Mouse (Mus musculus): ENCODE measurements at regions not wholly inside any gene's neighbourhood (a gene's known extent, or its start where the extent isn't known, plus 50 kb on each side); places are given as distances from the start of the nearest gene placed in this dataset.

- H3K4me1 ChIP-seq (ENCODE audit: control insufficient read depth, low read depth, low read length) = no peaks in the 10 kb centered on the region
- H3K27ac ChIP-seq (ENCODE audit: low read length) = no peak overlapping the region
- ATAC-seq (ENCODE audit: low read depth) = no peak
- H3K4me3 ChIP-seq (ENCODE audit: low read depth, low read length) = no peak overlapping the region
- no peak overlapping the region for H3K9ac ChIP-seq (ENCODE audit: low read depth, low read length)
- H3K4me2 ChIP-seq (ENCODE audit: low read depth, low read length) = no peak overlapping the region
- no peaks in the 10 kb centered on the region for H3K9me3 ChIP-seq (replicated peaks; ENCODE audit: control insufficient read depth, low read length)
- H3K36me3 ChIP-seq (ENCODE audit: control insufficient read depth, insufficient read depth) = no peaks in the 10 kb centered on the region
- no peaks in the 10 kb centered on the region for H3K27me3 ChIP-seq (ENCODE audit: control insufficient read depth, insufficient read depth, low read depth, low read length)
- WGBS (ENCODE audit: insufficient replicate concordance) = 72% methylated on average over 15 of the region's 15 CpGs
These were observed 145.4 kb downstream of the Tmx1 start for GRCm38 (mm10) chr12:70598211-70598701.

- no peak for ATAC-seq (ENCODE audit: low read depth)
- H3K4me2 ChIP-seq (ENCODE audit: low read depth, low read length) = no peak overlapping the region
- no peaks in the 10 kb centered on the region for H3K9me3 ChIP-seq (replicated peaks; ENCODE audit: control insufficient read depth, low read length)
- H3K9ac ChIP-seq (ENCODE audit: low read depth, low read length) = no peak overlapping the region
- H3K4me1 ChIP-seq (ENCODE audit: control insufficient read depth, low read depth, low read length) = no peaks in the 10 kb centered on the region
- H3K27ac ChIP-seq (ENCODE audit: low read length) = no peak overlapping the region
- 61% methylated on average over 6 of the region's 6 CpGs for WGBS (ENCODE audit: insufficient replicate concordance)
- H3K36me3 ChIP-seq (ENCODE audit: control insufficient read depth, insufficient read depth) = no peaks in the 10 kb centered on the region
- H3K4me3 ChIP-seq (ENCODE audit: low read depth, low read length) = no peak overlapping the region
- H3K27me3 ChIP-seq (ENCODE audit: control insufficient read depth, insufficient read depth, low read depth, low read length) = no peaks in the 10 kb centered on the region
These were observed 146.8 kb downstream of the Tmx1 start for GRCm38 (mm10) chr12:70599731-70600130.

DNA sequence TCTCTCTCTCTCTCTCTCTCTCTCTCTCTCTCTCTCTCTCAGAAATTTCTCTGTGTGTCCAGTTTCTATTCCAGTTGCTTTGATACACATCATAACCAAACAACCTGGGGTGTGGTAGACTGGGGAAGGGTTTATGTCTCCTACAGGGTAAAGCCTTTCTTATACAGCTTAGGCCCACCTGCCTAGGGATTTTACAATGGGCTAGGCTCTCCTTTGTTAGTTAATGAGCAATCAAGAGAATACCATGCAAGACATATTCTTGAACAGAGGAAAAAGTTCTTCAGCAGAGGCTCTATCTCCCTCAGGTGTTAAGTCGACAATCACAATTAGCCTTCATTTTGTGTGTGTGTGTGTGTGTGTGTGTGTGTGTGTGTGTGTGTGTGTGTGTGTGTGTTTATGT lies 151.0 kb downstream of the Tmx1 start:
- Histone ChIP-seq H3K4me1 (ENCODE audit: control insufficient read depth, low read depth, low read length) (no peaks in the 10 kb centered on the region), H3K9ac (ENCODE audit: low read depth, low read length) (no peak overlapping the region), H3K27me3 (ENCODE audit: control insufficient read depth, insufficient read depth, low read depth, low read length) (no peaks in the 10 kb centered on the region), H3K4me3 (ENCODE audit: low read depth, low read length) (no peak overlapping the region), H3K9me3 (replicated peaks; ENCODE audit: control insufficient read depth, low read length) (no peaks in the 10 kb centered on the region), H3K4me2 (ENCODE audit: low read depth, low read length) (no peak overlapping the region), H3K36me3 (ENCODE audit: control insufficient read depth, insufficient read depth) (no peaks in the 10 kb centered on the region), H3K27ac (ENCODE audit: low read length) (no peak overlapping the region)
- ATAC-seq (ENCODE audit: low read depth) = no peak
- WGBS (ENCODE audit: insufficient replicate concordance) = 84% methylated on average over 1 of the region's 1 CpGs

DNA sequence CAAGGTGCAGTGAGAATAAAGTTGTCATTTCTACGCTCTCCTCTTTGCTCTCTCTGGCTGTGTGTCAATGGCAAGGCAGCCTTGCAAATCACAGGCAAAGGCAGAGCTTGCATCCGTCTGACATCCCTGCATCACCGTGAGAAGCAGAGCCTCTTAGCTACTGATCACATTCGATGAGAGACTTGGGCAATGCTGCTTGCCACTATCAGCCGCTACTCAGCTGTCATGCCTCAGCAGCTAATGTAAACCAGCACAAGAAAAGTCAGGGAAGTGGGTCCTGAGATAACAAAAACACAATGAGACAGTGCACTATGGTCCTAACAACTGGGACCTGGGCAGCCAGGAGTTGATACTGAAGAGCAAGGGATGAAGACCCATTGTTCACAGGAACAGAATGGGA lies 155.8 kb downstream of the Tmx1 start:
- Histone ChIP-seq H3K4me3 (ENCODE audit: low read depth, low read length) (no peak overlapping the region), H3K9me3 (replicated peaks; ENCODE audit: control insufficient read depth, low read length) (no peaks in the 10 kb centered on the region), H3K4me2 (ENCODE audit: low read depth, low read length) (no peak overlapping the region), H3K36me3 (ENCODE audit: control insufficient read depth, insufficient read depth) (no peaks in the 10 kb centered on the region), H3K27ac (ENCODE audit: low read length) (no peak overlapping the region), H3K9ac (ENCODE audit: low read depth, low read length) (no peak overlapping the region), H3K4me1 (ENCODE audit: control insufficient read depth, low read depth, low read length) (no peaks in the 10 kb centered on the region), H3K27me3 (ENCODE audit: control insufficient read depth, insufficient read depth, low read depth, low read length) (no peaks in the 10 kb centered on the region)
- no peak for ATAC-seq (ENCODE audit: low read depth)
- 38% methylated on average over 5 of the region's 5 CpGs for WGBS (ENCODE audit: insufficient replicate concordance)

GRCm38 (mm10) chr12:70609116-70609871 lies 156.4 kb downstream of the Tmx1 start:
- Histone ChIP-seq H3K4me1 (ENCODE audit: control insufficient read depth, low read depth, low read length) (no peaks in the 10 kb centered on the region), H3K4me3 (ENCODE audit: low read depth, low read length) (no peak overlapping the region), H3K36me3 (ENCODE audit: control insufficient read depth, insufficient read depth) (no peaks in the 10 kb centered on the region), H3K9me3 (replicated peaks; ENCODE audit: control insufficient read depth, low read length) (no peaks in the 10 kb centered on the region), H3K27me3 (ENCODE audit: control insufficient read depth, insufficient read depth, low read depth, low read length) (no peaks in the 10 kb centered on the region), H3K9ac (ENCODE audit: low read depth, low read length) (no peak overlapping the region), H3K27ac (ENCODE audit: low read length) (no peak overlapping the region), H3K4me2 (ENCODE audit: low read depth, low read length) (no peak overlapping the region)
- no peak for ATAC-seq (ENCODE audit: low read depth)
- WGBS (ENCODE audit: insufficient replicate concordance) = 56% methylated on average over 7 of the region's 7 CpGs

GRCm38 (mm10) chr12:70611891-70612290 lies 159.0 kb downstream of the Tmx1 start:
- H3K4me3 ChIP-seq (ENCODE audit: low read depth, low read length) = no peak overlapping the region
- ATAC-seq (ENCODE audit: low read depth) = no peak
- no peak overlapping the region for H3K4me2 ChIP-seq (ENCODE audit: low read depth, low read length)
- H3K27ac ChIP-seq (ENCODE audit: low read length) = no peak overlapping the region
- H3K27me3 ChIP-seq (ENCODE audit: control insufficient read depth, insufficient read depth, low read depth, low read length) = no peaks in the 10 kb centered on the region
- H3K36me3 ChIP-seq (ENCODE audit: control insufficient read depth, insufficient read depth) = no peaks in the 10 kb centered on the region
- H3K9me3 ChIP-seq (replicated peaks; ENCODE audit: control insufficient read depth, low read length) = no peaks in the 10 kb centered on the region
- no peaks in the 10 kb centered on the region for H3K4me1 ChIP-seq (ENCODE audit: control insufficient read depth, low read depth, low read length)
- H3K9ac ChIP-seq (ENCODE audit: low read depth, low read length) = no peak overlapping the region
- WGBS (ENCODE audit: insufficient replicate concordance) = 69% methylated on average over 5 of the region's 5 CpGs

- 51% methylated on average over 5 of the region's 5 CpGs for WGBS (ENCODE audit: insufficient replicate concordance)
- Histone ChIP-seq H3K27me3 (ENCODE audit: control insufficient read depth, insufficient read depth, low read depth, low read length) (no peaks in the 10 kb centered on the region), H3K4me1 (ENCODE audit: control insufficient read depth, low read depth, low read length) (no peaks in the 10 kb centered on the region), H3K4me3 (ENCODE audit: low read depth, low read length) (no peak overlapping the region), H3K27ac (ENCODE audit: low read length) (no peak overlapping the region), H3K36me3 (ENCODE audit: control insufficient read depth, insufficient read depth) (no peaks in the 10 kb centered on the region), H3K4me2 (ENCODE audit: low read depth, low read length) (no peak overlapping the region), H3K9ac (ENCODE audit: low read depth, low read length) (no peak overlapping the region), H3K9me3 (replicated peaks; ENCODE audit: control insufficient read depth, low read length) (no peaks in the 10 kb centered on the region)
- ATAC-seq (ENCODE audit: low read depth) = no peak
These were observed 160.3 kb downstream of the Tmx1 start for GRCm38 (mm10) chr12:70613244-70613643.

DNA sequence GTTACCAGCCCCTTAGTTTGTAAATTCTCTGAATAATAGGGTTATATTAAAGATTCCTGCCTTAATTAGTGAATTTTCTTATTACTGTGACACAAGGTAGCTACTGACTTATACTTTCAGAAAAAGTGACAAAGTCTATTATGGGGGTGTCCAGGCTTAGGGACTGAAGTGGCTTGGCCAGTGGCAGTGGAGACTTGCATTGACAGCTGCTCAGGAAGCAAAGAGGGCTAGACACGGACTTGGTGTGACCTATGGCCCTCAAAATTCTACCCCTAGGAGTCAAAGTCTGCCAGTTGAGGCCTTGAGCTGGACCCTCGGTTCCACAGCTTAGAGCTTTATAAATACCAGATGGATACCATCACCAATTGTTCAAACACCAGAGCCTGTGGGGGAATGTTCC lies 161.2 kb downstream of the Tmx1 start:
- Histone ChIP-seq H3K9me3 (replicated peaks; ENCODE audit: control insufficient read depth, low read length) (no peaks in the 10 kb centered on the region), H3K9ac (ENCODE audit: low read depth, low read length) (no peak overlapping the region), H3K4me2 (ENCODE audit: low read depth, low read length) (no peak overlapping the region), H3K27me3 (ENCODE audit: control insufficient read depth, insufficient read depth, low read depth, low read length) (no peaks in the 10 kb centered on the region), H3K36me3 (ENCODE audit: control insufficient read depth, insufficient read depth) (no peaks in the 10 kb centered on the region), H3K4me3 (ENCODE audit: low read depth, low read length) (no peak overlapping the region), H3K27ac (ENCODE audit: low read length) (no peak overlapping the region), H3K4me1 (ENCODE audit: control insufficient read depth, low read depth, low read length) (no peaks in the 10 kb centered on the region)
- ATAC-seq (ENCODE audit: low read depth) = no peak
- 32% methylated on average over 2 of the region's 2 CpGs for WGBS (ENCODE audit: insufficient replicate concordance)

DNA sequence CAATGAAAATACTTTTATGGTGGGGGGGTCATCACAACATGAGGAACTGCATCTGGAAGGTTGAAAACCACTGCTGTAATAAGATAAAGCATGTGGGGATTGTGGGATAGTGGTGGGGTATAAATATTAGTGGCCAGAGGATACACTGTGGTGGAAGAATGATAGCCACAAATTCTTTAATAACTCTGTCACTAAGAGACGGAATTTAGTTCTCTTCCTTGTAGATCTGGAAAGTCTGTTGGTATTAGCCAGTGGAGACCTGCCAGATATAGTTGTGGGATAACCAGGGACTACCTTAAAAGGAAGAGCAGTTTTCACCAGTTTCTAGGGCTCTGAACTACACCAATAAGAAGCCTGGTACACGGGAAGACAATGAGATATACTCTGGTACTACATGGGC lies 161.8 kb downstream of the Tmx1 start:
- 47% methylated on average over 2 of the region's 2 CpGs for WGBS (ENCODE audit: insufficient replicate concordance)
- ATAC-seq (ENCODE audit: low read depth) = no peak
- no peak overlapping the region for H3K4me2 ChIP-seq (ENCODE audit: low read depth, low read length)

More for the DNA sequence above, 161.8 kb downstream of the Tmx1 start:
- no peak overlapping the region for H3K27ac ChIP-seq (ENCODE audit: low read length)
- H3K27me3 ChIP-seq (ENCODE audit: control insufficient read depth, insufficient read depth, low read depth, low read length) = no peaks in the 10 kb centered on the region
- H3K9ac ChIP-seq (ENCODE audit: low read depth, low read length) = no peak overlapping the region
- no peaks in the 10 kb centered on the region for H3K4me1 ChIP-seq (ENCODE audit: control insufficient read depth, low read depth, low read length)
- no peaks in the 10 kb centered on the region for H3K9me3 ChIP-seq (replicated peaks; ENCODE audit: control insufficient read depth, low read length)
- no peak overlapping the region for H3K4me3 ChIP-seq (ENCODE audit: low read depth, low read length)
- no peaks in the 10 kb centered on the region for H3K36me3 ChIP-seq (ENCODE audit: control insufficient read depth, insufficient read depth)

All from liver, embryonic 16.5 days (tissue).